Mouse (Mus musculus): ENCODE measurements at regions not wholly inside any gene's neighbourhood (a gene's known extent, or its start where the extent isn't known, plus 50 kb on each side); places are given as distances from the start of the nearest gene placed in this dataset.

DNA sequence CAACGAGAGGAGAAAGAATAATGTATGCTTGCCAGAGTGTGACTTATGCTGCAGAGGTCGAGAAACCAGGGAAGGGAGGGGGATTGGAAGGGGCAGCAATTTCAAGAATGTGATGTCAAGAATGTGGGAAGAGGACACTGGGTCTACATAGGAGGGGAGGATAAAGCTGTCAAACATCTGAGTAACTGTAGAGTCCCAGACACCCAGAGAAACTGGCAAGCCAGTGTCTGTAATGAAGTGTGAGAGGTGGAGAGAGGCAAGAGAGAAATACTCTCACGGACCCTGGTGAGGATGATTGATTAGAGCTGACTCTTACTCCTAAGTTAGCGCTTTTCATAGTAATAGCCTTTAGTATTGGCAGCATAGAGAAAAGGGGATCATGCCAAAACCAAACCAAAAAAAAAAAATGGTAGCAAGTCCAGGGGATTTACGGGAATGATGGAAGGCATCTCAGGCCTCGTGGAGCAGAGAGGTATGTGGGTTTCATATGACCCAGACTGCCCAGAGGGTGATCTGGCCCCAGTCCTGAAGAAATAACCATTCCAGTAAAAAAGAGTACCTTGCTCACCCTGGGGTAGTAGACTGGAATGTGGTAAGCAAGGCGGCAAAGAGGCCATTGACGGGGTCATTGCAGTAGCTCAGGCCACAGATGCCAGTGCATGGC, 146.2 kb upstream of the Serp2 start:
- H3K27me3 ChIP-seq (ENCODE audit: control insufficient read depth, insufficient read depth, low read length, poor library complexity, severe bottlenecking): no peaks in the 10 kb centered on the region
- DNase-seq (ENCODE audit: low read depth, low spot score): no peak
- H3K36me3 ChIP-seq (ENCODE audit: control insufficient read depth, insufficient read depth, low read length, poor library complexity, severe bottlenecking): no peaks in the 10 kb centered on the region

DNA sequence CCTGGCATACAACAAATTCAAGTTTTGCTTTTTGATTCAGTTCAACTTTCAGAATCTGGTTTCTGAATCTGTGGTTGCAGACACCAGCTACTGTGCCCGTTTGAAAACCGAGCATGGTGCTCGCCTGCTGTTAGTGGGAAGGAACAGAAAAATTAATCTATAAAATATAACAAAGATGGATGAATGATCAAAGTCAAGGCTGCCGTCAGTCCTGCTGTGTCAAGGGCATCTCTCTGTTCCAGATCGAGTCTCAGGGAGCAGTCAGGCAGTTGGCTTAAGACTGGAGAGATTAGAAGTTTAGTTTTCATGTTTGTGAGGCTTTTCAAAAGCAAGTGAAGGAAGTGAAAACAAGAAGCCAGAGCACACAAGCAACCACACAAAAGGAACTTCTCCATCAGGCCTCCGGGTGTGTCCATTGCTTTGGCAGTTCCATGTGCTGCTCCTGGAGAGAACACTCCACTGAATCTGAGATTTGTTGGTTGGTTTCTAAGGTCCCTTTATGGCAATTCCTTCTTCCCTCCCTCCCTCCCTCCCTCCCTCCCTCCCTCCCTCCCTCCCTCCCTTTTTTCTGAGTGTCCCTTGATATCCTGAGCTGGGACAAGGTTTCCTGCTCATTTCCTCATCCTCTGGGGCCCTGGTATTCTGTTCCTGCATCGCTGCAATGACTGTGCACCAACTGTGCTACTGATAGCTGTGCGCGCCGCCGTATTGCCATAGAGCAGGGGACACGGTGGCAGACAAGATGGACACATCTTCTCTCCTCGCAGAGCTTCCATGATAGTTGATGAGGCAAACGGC, 145.4 kb upstream of the Serp2 start:
- peak; percentile 38 for DNase-seq (ENCODE audit: low read depth, low spot score)
- H3K36me3 ChIP-seq (ENCODE audit: control insufficient read depth, insufficient read depth, low read length, poor library complexity, severe bottlenecking): no peaks in the 10 kb centered on the region
- no peaks in the 10 kb centered on the region for H3K27me3 ChIP-seq (ENCODE audit: control insufficient read depth, insufficient read depth, low read length, poor library complexity, severe bottlenecking)

DNA sequence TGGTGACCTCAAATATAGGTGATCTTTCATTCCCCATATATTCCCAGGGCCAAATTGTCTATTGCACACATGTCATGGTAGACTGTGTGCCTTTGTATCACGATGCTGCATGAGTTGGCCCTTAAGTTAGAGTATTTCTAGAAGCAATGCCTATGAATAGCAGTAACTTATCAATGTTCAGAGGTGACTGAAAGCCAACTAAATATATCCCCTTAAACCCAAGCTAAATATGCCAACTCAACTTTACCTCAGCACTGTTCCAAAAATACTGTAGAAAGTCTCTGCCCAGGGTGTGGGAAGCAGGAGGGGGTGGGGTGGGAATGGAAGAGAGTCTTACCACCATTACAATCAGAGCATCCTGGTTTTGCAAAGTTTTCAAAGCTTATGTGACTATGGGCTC, 144.6 kb upstream of the Serp2 start:
- no peak for DNase-seq (ENCODE audit: low read depth, low spot score)
- Histone ChIP-seq H3K27me3 (ENCODE audit: control insufficient read depth, insufficient read depth, low read length, poor library complexity, severe bottlenecking) (no peaks in the 10 kb centered on the region), H3K36me3 (ENCODE audit: control insufficient read depth, insufficient read depth, low read length, poor library complexity, severe bottlenecking) (no peaks in the 10 kb centered on the region)

DNA sequence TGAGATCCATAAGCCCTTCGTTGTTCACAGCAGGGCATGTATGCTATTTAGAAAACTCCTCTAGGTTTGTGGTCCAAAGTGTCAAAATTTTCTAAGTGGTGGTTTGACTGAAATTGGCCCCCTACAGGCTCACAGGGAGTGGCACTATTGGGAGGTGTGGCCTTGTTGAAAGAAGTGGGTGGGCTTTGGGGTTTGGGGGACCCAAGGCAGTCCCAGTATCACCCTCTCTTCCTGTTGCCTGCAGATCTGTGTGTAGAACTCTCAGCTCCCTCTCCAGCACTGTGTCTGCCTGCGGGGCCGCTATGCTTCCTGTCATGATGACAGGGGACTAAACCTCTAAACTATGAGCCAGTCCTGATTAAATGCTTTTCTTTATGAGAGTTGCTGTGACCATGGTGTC, 144.1 kb upstream of the Serp2 start:
- DNase-seq (ENCODE audit: low read depth, low spot score): peak; percentile 20
- H3K27me3 ChIP-seq (ENCODE audit: control insufficient read depth, insufficient read depth, low read length, poor library complexity, severe bottlenecking): no peaks in the 10 kb centered on the region

DNA sequence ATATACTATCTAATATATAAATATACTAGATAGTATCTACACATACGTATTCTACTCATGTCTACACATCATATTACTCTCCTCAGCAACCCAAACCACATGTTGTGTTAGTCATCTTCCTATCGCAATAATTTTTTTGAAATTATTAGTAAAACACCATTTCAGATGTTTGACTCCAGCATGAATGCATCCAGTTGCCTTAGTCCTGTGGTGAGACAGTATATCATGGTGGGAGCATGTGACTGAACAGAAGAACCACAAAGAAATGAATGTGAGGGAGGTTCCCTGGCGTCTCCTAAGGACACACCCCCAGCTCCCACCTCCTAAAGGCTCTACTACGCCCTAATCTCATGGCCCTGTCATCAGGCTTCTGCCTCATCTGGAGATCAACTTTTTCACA, 143.5 kb upstream of the Serp2 start:
- Histone ChIP-seq H3K27me3 (ENCODE audit: control insufficient read depth, insufficient read depth, low read length, poor library complexity, severe bottlenecking) (no peaks in the 10 kb centered on the region), H3K36me3 (ENCODE audit: control insufficient read depth, insufficient read depth, low read length, poor library complexity, severe bottlenecking) (no peaks in the 10 kb centered on the region)
- no peak for DNase-seq (ENCODE audit: low read depth, low spot score)

More for the DNA sequence above, 144.1 kb upstream of the Serp2 start:
- no peaks in the 10 kb centered on the region for H3K36me3 ChIP-seq (ENCODE audit: control insufficient read depth, insufficient read depth, low read length, poor library complexity, severe bottlenecking)

DNA sequence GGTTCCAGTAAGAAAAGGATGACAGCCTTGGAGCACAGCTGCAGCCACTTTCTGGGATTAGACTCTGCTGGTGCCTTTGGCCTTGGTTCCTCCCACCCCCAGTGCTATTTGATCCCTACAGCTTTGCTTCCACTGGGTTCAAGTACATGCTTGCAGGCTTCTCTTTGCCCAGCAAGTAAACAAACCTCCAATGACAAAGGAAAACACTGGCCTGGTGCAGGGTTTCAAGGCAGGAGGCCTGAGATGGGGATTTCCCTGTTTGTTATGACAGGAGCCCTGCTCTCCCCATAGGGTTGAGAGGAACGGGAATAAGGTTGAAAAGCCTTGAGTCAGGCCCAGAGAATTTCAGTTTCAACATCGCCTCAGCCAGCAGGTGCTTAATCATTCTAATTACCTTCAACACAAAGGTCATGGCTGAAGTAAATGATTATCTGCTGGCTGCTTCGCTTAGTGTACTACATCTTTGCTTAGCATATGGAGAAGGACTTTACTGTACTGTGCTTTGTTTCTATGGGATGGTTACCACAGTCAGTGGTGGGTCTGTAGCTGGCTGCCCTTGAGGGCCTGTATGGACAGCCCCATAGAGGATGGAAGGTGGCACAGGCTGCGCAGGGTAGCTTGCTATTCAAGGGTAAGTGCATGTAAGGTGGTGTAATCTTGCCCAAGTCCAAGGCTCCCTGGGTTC, 142.2 kb upstream of the Serp2 start:
- Histone ChIP-seq H3K36me3 (ENCODE audit: control insufficient read depth, insufficient read depth, low read length, poor library complexity, severe bottlenecking) (no peaks in the 10 kb centered on the region), H3K27me3 (ENCODE audit: control insufficient read depth, insufficient read depth, low read length, poor library complexity, severe bottlenecking) (no peaks in the 10 kb centered on the region)
- no peak for DNase-seq (ENCODE audit: low read depth, low spot score)

DNA sequence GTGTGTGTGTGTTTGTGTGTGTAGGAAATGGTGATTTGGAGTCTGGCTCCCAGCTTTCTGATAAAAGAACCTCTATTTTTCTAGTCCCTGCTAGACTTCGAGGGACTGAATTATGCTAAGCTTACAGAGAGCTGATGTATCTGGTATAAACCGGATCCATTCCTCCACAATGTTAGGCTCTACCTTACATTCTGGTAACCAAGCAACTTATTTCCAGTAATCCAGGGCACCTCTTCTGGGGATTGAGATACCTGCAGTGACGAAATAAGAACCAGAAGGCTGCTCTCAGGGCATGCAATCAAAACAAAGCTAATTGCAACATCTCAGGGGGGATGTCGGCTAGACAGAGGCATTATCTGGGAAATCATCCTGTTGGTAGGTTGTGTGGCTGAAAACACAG, 140.0 kb upstream of the Serp2 start:
- Histone ChIP-seq H3K27me3 (ENCODE audit: control insufficient read depth, insufficient read depth, low read length, poor library complexity, severe bottlenecking) (no peaks in the 10 kb centered on the region), H3K36me3 (ENCODE audit: control insufficient read depth, insufficient read depth, low read length, poor library complexity, severe bottlenecking) (no peaks in the 10 kb centered on the region)
- DNase-seq (ENCODE audit: low read depth, low spot score): no peak

DNA sequence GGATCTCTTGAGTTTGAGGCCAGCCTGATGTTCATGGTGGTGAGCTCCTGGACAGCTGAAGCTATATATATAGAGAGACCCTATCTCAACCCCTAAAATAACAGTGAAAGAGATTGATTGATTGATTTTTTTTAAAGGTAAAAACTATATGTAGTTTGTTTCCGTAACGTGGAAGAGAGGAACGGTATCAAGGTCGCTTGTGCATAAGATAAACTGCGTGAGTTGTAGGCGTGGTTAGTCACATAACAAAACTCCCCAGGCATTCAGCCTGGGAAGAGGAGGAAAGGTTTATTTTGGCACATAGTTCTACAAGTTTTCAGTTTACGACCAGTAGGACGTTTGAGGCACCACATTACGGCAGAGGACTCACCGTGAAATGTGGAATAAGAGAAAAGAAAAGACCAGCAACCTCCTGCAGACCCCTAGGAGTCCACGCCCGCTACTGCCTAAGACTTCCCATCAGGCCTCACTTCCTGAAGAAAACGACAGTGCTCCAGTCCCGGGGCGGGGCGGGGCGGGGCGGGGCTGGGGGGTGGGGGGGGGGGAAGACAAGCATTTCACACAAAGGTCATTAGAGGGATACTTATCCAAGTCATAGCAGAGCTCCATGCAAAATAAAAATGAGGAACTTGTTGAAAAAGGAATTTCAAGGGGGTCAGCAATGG, 139.1 kb upstream of the Serp2 start:
- Histone ChIP-seq H3K36me3 (ENCODE audit: control insufficient read depth, insufficient read depth, low read length, poor library complexity, severe bottlenecking) (no peaks in the 10 kb centered on the region), H3K27me3 (ENCODE audit: control insufficient read depth, insufficient read depth, low read length, poor library complexity, severe bottlenecking) (no peaks in the 10 kb centered on the region)
- no peak for DNase-seq (ENCODE audit: low read depth, low spot score)

DNA sequence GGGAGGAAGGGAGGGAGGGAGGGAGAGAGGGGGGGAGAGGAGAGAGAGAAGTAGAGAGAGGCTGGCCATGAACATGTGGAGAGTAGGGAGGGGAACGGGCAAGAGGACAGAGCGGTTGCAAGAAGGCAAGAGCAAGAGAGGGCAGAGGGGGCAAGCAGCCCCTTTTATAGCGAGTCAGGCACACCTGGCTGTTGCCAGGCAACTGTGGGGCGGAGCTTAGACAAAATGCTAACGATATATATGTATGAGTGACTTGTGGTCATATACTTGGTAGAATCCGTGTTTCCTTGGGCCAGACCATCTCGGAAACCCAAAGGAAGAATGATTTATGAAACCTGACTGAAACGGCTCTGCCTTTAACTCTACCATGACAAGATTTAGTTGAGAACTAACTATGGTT, 138.2 kb upstream of the Serp2 start:
- Histone ChIP-seq H3K36me3 (ENCODE audit: control insufficient read depth, insufficient read depth, low read length, poor library complexity, severe bottlenecking) (no peaks in the 10 kb centered on the region), H3K27me3 (ENCODE audit: control insufficient read depth, insufficient read depth, low read length, poor library complexity, severe bottlenecking) (no peaks in the 10 kb centered on the region)
- DNase-seq (ENCODE audit: low read depth, low spot score): peak; percentile 23

DNA sequence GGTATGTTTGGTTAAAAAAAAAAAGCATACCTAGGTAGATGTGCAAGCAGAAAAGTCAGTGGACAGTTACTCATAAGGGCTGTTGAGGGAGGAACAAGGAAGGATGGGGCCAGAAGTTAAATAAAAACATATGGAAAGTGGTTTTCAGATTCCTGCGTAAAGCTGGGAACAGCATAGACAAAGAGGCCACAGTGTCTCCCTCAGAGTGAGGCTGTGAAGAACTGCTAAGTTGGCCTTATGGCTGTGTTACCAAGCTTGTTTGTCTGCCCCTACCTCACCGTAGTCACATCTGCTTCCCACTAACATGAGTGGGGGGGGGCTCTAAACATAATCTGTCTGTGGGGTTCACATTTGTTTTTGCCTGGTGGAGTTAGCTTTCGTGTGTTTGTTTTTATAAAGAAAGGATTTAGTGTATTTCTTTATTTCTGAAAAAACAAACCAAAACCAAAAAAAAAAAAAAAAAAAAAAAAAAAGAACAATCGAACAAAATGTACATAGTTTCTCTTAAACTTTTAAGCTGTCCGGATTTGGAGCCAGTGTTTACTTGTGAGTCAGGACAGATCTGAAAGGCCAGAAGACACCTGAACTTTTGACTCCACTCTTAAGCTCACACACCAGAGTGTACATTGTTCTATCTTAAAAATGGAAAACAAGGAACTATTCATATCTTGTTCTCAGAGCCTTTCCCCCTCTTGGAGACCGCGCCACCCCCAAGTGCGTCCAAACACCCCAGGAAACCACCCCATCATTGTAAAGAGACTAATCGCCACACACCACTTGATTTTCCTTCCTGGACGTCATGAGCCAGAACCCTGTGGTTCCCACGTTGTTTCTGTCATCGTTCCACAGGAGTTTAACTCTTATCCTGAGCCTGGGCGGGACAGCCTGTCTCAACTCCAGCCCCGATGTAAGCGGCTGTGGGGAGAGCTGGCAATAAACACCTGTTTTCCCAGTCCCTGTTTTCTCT, 136.9 kb upstream of the Serp2 start:
- Histone ChIP-seq H3K27me3 (ENCODE audit: control insufficient read depth, insufficient read depth, low read length, poor library complexity, severe bottlenecking) (no peaks in the 10 kb centered on the region), H3K36me3 (ENCODE audit: control insufficient read depth, insufficient read depth, low read length, poor library complexity, severe bottlenecking) (no peaks in the 10 kb centered on the region)
- peak; percentile 21 for DNase-seq (ENCODE audit: low read depth, low spot score)

DNA sequence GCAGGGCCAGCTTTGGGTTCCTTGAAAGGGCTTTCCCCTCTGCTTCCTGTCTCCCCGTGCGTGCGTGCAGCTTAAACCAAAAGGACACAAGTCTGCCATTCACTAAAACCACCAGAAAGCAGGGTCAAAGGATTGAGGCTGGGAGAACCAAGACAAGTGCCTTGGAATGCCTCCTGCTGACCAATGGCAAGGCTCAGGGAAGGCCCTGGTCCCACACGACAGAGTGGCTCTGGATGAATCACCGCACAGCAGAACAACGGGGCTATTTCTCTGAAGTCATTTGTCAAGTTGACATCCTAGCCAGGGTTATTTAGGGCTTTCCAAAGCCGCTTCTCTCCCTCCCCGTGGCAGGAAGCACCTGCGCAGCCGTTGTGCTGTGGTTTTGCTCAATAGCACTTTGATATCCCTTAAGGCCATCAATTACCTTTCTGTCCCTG, 131.3 kb upstream of the Serp2 start:
- DNase-seq (ENCODE audit: low read depth, low spot score): peak; percentile 32
- H3K27me3 ChIP-seq (ENCODE audit: control insufficient read depth, insufficient read depth, low read length, poor library complexity, severe bottlenecking): no peaks in the 10 kb centered on the region
- no peaks in the 10 kb centered on the region for H3K36me3 ChIP-seq (ENCODE audit: control insufficient read depth, insufficient read depth, low read length, poor library complexity, severe bottlenecking)

DNA sequence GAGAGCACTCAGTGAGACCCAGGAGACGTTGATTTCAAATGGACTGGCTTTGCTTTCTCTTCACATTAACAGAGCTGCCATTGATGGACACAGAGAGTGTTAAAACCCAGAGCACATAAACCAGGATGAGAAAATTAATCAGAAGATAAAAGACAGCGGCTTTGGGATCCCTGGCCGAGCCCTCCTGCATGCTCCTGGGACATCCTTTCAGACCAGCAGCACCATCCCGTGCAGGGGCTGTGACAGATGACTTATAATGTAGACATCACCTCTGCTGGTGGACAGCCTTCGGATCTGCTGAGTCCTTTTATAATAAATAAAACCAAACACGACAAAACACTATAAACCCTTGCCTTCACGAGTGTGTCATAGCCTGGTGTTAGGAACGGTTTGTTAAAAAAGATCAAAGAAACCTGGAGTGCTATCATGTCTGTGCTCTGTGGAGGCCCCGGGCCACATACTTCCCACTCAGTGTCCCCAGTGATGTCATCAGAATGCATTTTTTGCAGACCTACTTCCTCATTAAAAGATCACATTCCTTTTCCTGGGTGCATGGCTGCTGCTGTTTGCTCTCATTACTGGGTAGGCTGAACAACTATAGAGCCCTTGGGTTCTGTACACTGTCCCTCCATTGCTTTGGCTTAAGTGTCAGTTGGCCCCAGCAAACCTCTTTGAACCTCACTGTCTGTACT, 130.2 kb upstream of the Serp2 start:
- H3K27me3 ChIP-seq (ENCODE audit: control insufficient read depth, insufficient read depth, low read length, poor library complexity, severe bottlenecking): no peaks in the 10 kb centered on the region
- no peaks in the 10 kb centered on the region for H3K36me3 ChIP-seq (ENCODE audit: control insufficient read depth, insufficient read depth, low read length, poor library complexity, severe bottlenecking)
- DNase-seq (ENCODE audit: low read depth, low spot score): peak; percentile 37

DNA sequence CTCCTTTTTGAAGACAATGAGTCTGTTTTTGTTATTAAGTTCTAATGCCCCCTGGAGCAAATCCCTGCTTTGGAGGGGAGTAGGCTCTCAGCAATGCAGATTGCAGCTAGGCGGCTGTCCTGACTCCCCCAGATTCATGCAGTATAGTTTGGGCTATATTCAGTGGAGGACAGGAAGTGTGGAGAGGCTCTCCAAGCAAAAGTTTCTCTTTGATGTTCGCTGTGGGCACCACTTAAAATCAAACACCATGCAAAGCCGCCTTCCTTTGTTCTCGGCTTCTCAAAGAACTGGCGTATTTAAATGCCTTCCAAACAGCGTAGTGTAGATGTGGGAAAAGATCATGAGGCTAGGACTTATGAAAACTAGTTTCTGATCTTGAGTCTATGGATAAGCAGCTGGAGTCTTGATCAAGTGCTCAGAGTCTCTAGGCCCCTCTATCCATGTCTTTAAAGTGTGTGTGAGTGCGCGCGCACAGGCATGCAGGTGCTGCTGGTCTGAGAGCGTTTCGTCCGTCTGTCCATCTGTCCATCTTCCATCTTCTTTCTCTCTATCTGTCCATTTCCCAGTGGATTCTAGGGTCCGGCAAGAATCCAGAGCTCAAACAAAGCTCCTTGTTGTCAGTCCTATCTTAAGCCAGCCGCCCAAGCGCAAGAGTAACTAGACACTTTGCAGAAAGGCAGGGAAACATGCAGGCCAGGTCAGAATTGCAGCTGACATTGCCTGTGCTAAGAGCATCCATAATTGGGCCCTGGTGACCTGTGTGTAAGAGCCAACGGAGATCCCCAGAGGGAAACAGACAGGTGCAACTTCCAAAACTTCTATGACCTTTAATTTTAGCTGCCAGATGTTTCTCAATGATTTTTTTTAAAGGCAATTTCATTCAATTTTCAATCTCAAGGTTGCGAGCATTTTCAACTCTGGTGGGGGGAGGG, 129.4 kb upstream of the Serp2 start:
- H3K36me3 ChIP-seq (ENCODE audit: control insufficient read depth, insufficient read depth, low read length, poor library complexity, severe bottlenecking): no peaks in the 10 kb centered on the region
- no peak for DNase-seq (ENCODE audit: low read depth, low spot score)
- no peaks in the 10 kb centered on the region for H3K27me3 ChIP-seq (ENCODE audit: control insufficient read depth, insufficient read depth, low read length, poor library complexity, severe bottlenecking)
